Mouse (Mus musculus) hindbrain, embryonic 16.5 days (tissue): Measurements from ENCODE around the gene Gm16223. TPM values are rescaled to one million over a fixed set of nuclear protein-coding genes. Genes with fewer than 3 reads are reported as not detected.

ENCODE experiments used
- ATAC-seq: fragments of 200-750 bp; cut with Nextera tagmentation; 2 replicates; pipeline ENCODE4 v1.8.0; 2017; ENCODE audit warnings: moderate TSS enrichment, moderate library complexity
- H3K27ac ChIP-seq: fragments of 300-500 bp; sonication (generic); 2 replicates; pipeline ENCODE4 v1.5.1; 2014; ENCODE audit warnings: low read depth, mild to moderate bottlenecking, control low read depth, low read length, moderate library complexity
- H3K27me3 ChIP-seq: fragments of 300-500 bp; sonication (generic); replicated peaks from 2 replicates; pipeline ENCODE4 v1.6.1; 2014; ENCODE audit warnings: low read length; ENCODE audit not compliant: control insufficient read depth, insufficient read depth
- H3K36me3 ChIP-seq: fragments of 300-500 bp; sonication (generic); 2 replicates; pipeline ENCODE4 v1.6.1; 2014; ENCODE audit warnings: mild to moderate bottlenecking, low read length, moderate library complexity, mixed read lengths; ENCODE audit not compliant: control insufficient read depth, insufficient read depth
- H3K4me1 ChIP-seq: fragments of 300-500 bp; sonication (generic); 2 replicates; pipeline ENCODE4 v1.6.1; 2014; ENCODE audit warnings: low read depth, low read length; ENCODE audit not compliant: control insufficient read depth, insufficient read depth
- H3K4me2 ChIP-seq: fragments of 300-500 bp; sonication (generic); 2 replicates; pipeline ENCODE4 v1.6.1; 2014; ENCODE audit warnings: mild to moderate bottlenecking, low read length, control low read depth, moderate library complexity
- H3K4me3 ChIP-seq: fragments of 300-500 bp; sonication (generic); 2 replicates; pipeline ENCODE4 v1.5.1; 2014; ENCODE audit warnings: mild to moderate bottlenecking, low read length, control low read depth, moderate library complexity
- H3K9ac ChIP-seq: fragments of 300-500 bp; sonication (generic); 2 replicates; pipeline ENCODE4 v1.6.1; 2014; ENCODE audit warnings: low read depth, mild to moderate bottlenecking, control low read depth, low read length, moderate library complexity
- H3K9me3 ChIP-seq: fragments of 300-500 bp; sonication (generic); 2 replicates; pipeline ENCODE4 v1.6.1; 2014; ENCODE audit warnings: mild to moderate bottlenecking, low read length, moderate library complexity; ENCODE audit not compliant: control insufficient read depth
- WGBS: fragments of 180-500 bp; shearing (Covaris S2); extraction: QIAGEN DNeasy Blood & Tissue Kit; methylation state at CpG from one replicate; pipeline ENCODE4 v1.1.7; 2014; 5-methylcytosine and 5-hydroxymethylcytosine counted together
- polyA plus RNA-seq: library from polyadenylated mRNA; unstranded; fragments of >200 nt; fragmentation: Nextera tagmentation; extraction: Ambion mirVana; gene quantifications from 2 replicates; pipeline ENCODE4 v1.2.1, GENCODE M21; 2015

The Gm16223 gene
- not detected in 2 replicates for polyA plus RNA-seq

GRCm38 (mm10) chr5:42067476-42068187 is at the start of gene Gm16223:
Gene Gm16223 (plus strand): TSS chr5:42067960.
- no peak within 1 kb of the TSS for H3K4me3 ChIP-seq
- ATAC-seq = peak; percentile 82
- 49% methylated on average over 10 of the region's 10 CpGs for WGBS
- no peaks in the 10 kb centered on the region for H3K36me3 ChIP-seq
- no peak within 1 kb of the TSS for H3K27ac ChIP-seq
- no peak within 1 kb of the TSS for H3K4me2 ChIP-seq
- H3K9me3 ChIP-seq = no peaks in the 10 kb centered on the region
- no peaks in the 10 kb centered on the region for H3K27me3 ChIP-seq
- no peaks in the 10 kb centered on the region for H3K4me1 ChIP-seq
- H3K9ac ChIP-seq = no peak within 1 kb of the TSS

- H3K9me3 ChIP-seq = no peaks in the 10 kb centered on the region
- no peak overlapping the region for H3K4me3 ChIP-seq
- no peak for ATAC-seq
- H3K36me3 ChIP-seq = no peaks in the 10 kb centered on the region
- no peaks in the 10 kb centered on the region for H3K27me3 ChIP-seq
- H3K4me2 ChIP-seq = no peak overlapping the region
- 93% methylated on average over 3 of the region's 3 CpGs for WGBS
- no peaks in the 10 kb centered on the region for H3K4me1 ChIP-seq
- no peak overlapping the region for H3K27ac ChIP-seq
- H3K9ac ChIP-seq = no peak overlapping the region
Observed at GRCm38 (mm10) chr5:42022029-42022428, 45.7 kb upstream of the Gm16223 start.

GRCm38 (mm10) chr5:42023521-42023920 is 44.2 kb upstream of the Gm16223 start:
- ATAC-seq = no peak
- no peak overlapping the region for H3K27ac ChIP-seq
- H3K27me3 ChIP-seq = no peaks in the 10 kb centered on the region
- H3K9me3 ChIP-seq = no peaks in the 10 kb centered on the region
- no peak overlapping the region for H3K4me3 ChIP-seq
- H3K36me3 ChIP-seq = no peaks in the 10 kb centered on the region
- H3K9ac ChIP-seq = no peak overlapping the region
- H3K4me2 ChIP-seq = no peak overlapping the region
- H3K4me1 ChIP-seq = no peaks in the 10 kb centered on the region
- WGBS = 100% methylated on average over 1 of the region's 1 CpGs

GRCm38 (mm10) chr5:42036388-42037082 is 31.2 kb upstream of the Gm16223 start:
- no peaks in the 10 kb centered on the region for H3K9me3 ChIP-seq
- ATAC-seq = peak; percentile 72
- no peak overlapping the region for H3K4me3 ChIP-seq
- H3K9ac ChIP-seq = no peak overlapping the region
- H3K27me3 ChIP-seq = no peaks in the 10 kb centered on the region
- no peaks in the 10 kb centered on the region; the same call in 1 of the 2 replicates for H3K4me1 ChIP-seq
- H3K4me2 ChIP-seq = no peak overlapping the region
- no peak overlapping the region for H3K27ac ChIP-seq
- no peaks in the 10 kb centered on the region for H3K36me3 ChIP-seq
- WGBS = 51% methylated on average over 15 of the region's 15 CpGs

- no peaks in the 10 kb centered on the region for H3K4me1 ChIP-seq
- ATAC-seq = peak; percentile 76
- H3K4me2 ChIP-seq = no peak overlapping the region
- no peaks in the 10 kb centered on the region for H3K9me3 ChIP-seq
- WGBS = 73% methylated on average over 4 of the region's 4 CpGs
- no peak overlapping the region for H3K4me3 ChIP-seq
- H3K9ac ChIP-seq = no peak overlapping the region
- no peak overlapping the region for H3K27ac ChIP-seq
- no peaks in the 10 kb centered on the region for H3K36me3 ChIP-seq
- H3K27me3 ChIP-seq = no peaks in the 10 kb centered on the region
Observed at GRCm38 (mm10) chr5:42054636-42055035, 13.1 kb upstream of the Gm16223 start.

GRCm38 (mm10) chr5:42055151-42055550 is 12.6 kb upstream of the Gm16223 start:
- WGBS = 95% methylated on average over 5 of the region's 5 CpGs

GRCm38 (mm10) chr5:42065090-42065489 is 2.7 kb upstream of the Gm16223 start:
- Histone ChIP-seq H3K4me1 (no peaks in the 10 kb centered on the region), H3K27me3 (no peaks in the 10 kb centered on the region), H3K4me2 (no peak overlapping the region), H3K9me3 (no peaks in the 10 kb centered on the region), H3K36me3 (no peaks in the 10 kb centered on the region), H3K9ac (no peak overlapping the region), H3K27ac (no peak overlapping the region), H3K4me3 (no peak overlapping the region)
- ATAC-seq = no peak
- WGBS = 65% methylated on average over 2 of the region's 2 CpGs

More at GRCm38 (mm10) chr5:42055151-42055550, 12.6 kb upstream of the Gm16223 start:
- no peaks in the 10 kb centered on the region for H3K4me1 ChIP-seq
- no peaks in the 10 kb centered on the region for H3K9me3 ChIP-seq
- H3K27ac ChIP-seq = no peak overlapping the region
- no peak for ATAC-seq
- H3K4me2 ChIP-seq = no peak overlapping the region
- no peak overlapping the region for H3K9ac ChIP-seq
- no peaks in the 10 kb centered on the region for H3K27me3 ChIP-seq
- H3K4me3 ChIP-seq = no peak overlapping the region
- H3K36me3 ChIP-seq = no peaks in the 10 kb centered on the region

GRCm38 (mm10) chr5:42067075-42067474 is 685 bp upstream of the Gm16223 start:
- Histone ChIP-seq H3K4me2 (no peak overlapping the region), H3K36me3 (no peaks in the 10 kb centered on the region), H3K9me3 (no peaks in the 10 kb centered on the region), H3K27ac (no peak overlapping the region), H3K4me1 (no peaks in the 10 kb centered on the region), H3K4me3 (no peak overlapping the region), H3K27me3 (no peaks in the 10 kb centered on the region), H3K9ac (no peak overlapping the region)
- WGBS = 63% methylated on average over 3 of the region's 3 CpGs
- 0 out of 2 replicates have a peak, but pooled peaks have one; percentile 14 for ATAC-seq

GRCm38 (mm10) chr5:42068188-42068579 is 424 bp downstream of the Gm16223 start:
- no peak overlapping the region for H3K4me2 ChIP-seq
- WGBS = 57% methylated on average over 1 of the region's 1 CpGs
- no peaks in the 10 kb centered on the region for H3K36me3 ChIP-seq
- H3K4me3 ChIP-seq = no peak overlapping the region
- H3K27ac ChIP-seq = no peak overlapping the region
- H3K9ac ChIP-seq = no peak overlapping the region
- H3K4me1 ChIP-seq = no peaks in the 10 kb centered on the region
- no peaks in the 10 kb centered on the region for H3K9me3 ChIP-seq
- no peaks in the 10 kb centered on the region for H3K27me3 ChIP-seq
- ATAC-seq = peak; percentile 37; the same call in 1 of the 2 replicates
